Mouse (Mus musculus): ENCODE measurements around the gene Areg. TPM values are rescaled to one million over a fixed set of nuclear protein-coding genes. Genes with fewer than 3 reads are reported as not detected.

Areg gene
- polyA plus RNA-seq, 1 experiment from 2014 or later = not detected

DNA sequence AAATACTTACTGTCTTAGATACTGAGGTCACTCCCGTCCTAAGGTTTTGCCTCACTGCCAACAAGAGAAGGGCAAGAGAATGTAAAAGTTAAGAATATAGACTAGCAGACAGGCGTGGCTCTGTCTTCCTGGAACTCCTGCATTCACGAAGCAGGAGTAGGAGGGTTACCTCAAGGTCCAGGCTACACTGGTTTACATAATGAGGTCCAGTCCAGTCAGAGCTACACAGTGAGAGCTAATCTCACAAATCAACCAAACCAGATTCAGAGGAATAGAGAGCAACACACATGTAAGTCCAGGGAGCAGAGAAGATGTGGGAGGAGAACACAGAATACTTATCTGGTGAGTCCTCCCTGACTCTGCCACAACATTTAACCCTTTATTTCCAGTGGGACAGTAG lies 55.2 kb downstream of the Areg start:
- Histone ChIP-seq H3K4me2 (no peak overlapping the region), H3K4me1 (no peaks in the 10 kb centered on the region), H3K36me3 (replicated peaks) (no peaks in the 10 kb centered on the region), H3K27me3 (no peaks in the 10 kb centered on the region), H3K4me3 (replicated peaks) (no peak overlapping the region), H3K9ac (no peak overlapping the region), H3K27ac (no peak overlapping the region), H3K9me3 (no peaks in the 10 kb centered on the region)
- WGBS = 69% methylated on average over 3 of the region's 3 CpGs
- no peak for ATAC-seq (ENCODE audit: low FRiP score)

Other genes starting within 250 kb of the Areg start
- not detected in 2 replicates for gene Cxcl1, start 248.4 kb upstream of the Areg start, polyA plus RNA-seq (2016; fragmentation: Nextera tagmentation; extraction: Ambion mirVana)
- gene Cxcl2, start 235.7 kb upstream of the Areg start, polyA plus RNA-seq (2016; fragmentation: Nextera tagmentation; extraction: Ambion mirVana) = not detected in 2 replicates
- 96.0 and 100 TPM in 2 replicates for gene Mthfd2l, start 208.5 kb upstream of the Areg start, polyA plus RNA-seq (2016; fragmentation: Nextera tagmentation; extraction: Ambion mirVana)
- gene Epgn, start 112.1 kb upstream of the Areg start, polyA plus RNA-seq (2016; fragmentation: Nextera tagmentation; extraction: Ambion mirVana) = 0.15 TPM in 1 of 2 replicates, not detected in the other
- not detected in 2 replicates for gene Ereg, start 65.0 kb upstream of the Areg start, polyA plus RNA-seq (2016; fragmentation: Nextera tagmentation; extraction: Ambion mirVana)

Data from forebrain, embryonic 12.5 days (tissue).